Mouse (Mus musculus): ENCODE measurements around the gene Pdss2. TPM values are rescaled to one million over a fixed set of nuclear protein-coding genes. Genes with fewer than 3 reads are reported as not detected.

The Pdss2 gene
- polyA plus RNA-seq, 1 experiment from 2014 or later = 16.5 TPM

GRCm38 (mm10) chr10:43349718-43350117 is 128.4 kb downstream of the Pdss2 start:
- H3K9me3 ChIP-seq (ENCODE audit: control insufficient read depth, low read length) = no peaks in the 10 kb centered on the region
- H3K9ac ChIP-seq (ENCODE audit: low read depth, low read length) = no peak overlapping the region
- H3K4me1 ChIP-seq (ENCODE audit: control insufficient read depth, insufficient read depth, low read length) = no peaks in the 10 kb centered on the region
- WGBS = 59% methylated on average over 2 of the region's 2 CpGs
- no peaks in the 10 kb centered on the region for H3K36me3 ChIP-seq (ENCODE audit: control insufficient read depth, insufficient read depth, low read length)
- no peaks in the 10 kb centered on the region for H3K27me3 ChIP-seq (replicated peaks; ENCODE audit: control insufficient read depth, insufficient read depth, low read length)
- no peak overlapping the region for H3K4me3 ChIP-seq (ENCODE audit: low read length)
- no peak for ATAC-seq
- no peak overlapping the region for H3K4me2 ChIP-seq (ENCODE audit: low read depth, low read length)
- H3K27ac ChIP-seq (ENCODE audit: low read length) = no peak overlapping the region

GRCm38 (mm10) chr10:43357884-43358283 is 136.6 kb downstream of the Pdss2 start:
- Histone ChIP-seq H3K27me3 (replicated peaks; ENCODE audit: control insufficient read depth, insufficient read depth, low read length) (no peaks in the 10 kb centered on the region), H3K36me3 (ENCODE audit: control insufficient read depth, insufficient read depth, low read length) (no peaks in the 10 kb centered on the region), H3K9ac (ENCODE audit: low read depth, low read length) (no peak overlapping the region), H3K4me2 (ENCODE audit: low read depth, low read length) (no peak overlapping the region), H3K4me1 (ENCODE audit: control insufficient read depth, insufficient read depth, low read length) (no peaks in the 10 kb centered on the region), H3K4me3 (ENCODE audit: low read length) (no peak overlapping the region), H3K27ac (ENCODE audit: low read length) (no peak overlapping the region), H3K9me3 (ENCODE audit: control insufficient read depth, low read length) (no peaks in the 10 kb centered on the region)
- ATAC-seq = no peak
- 45% methylated on average over 4 of the region's 4 CpGs for WGBS

GRCm38 (mm10) chr10:43362947-43363346 is 141.7 kb downstream of the Pdss2 start:
- no peaks in the 10 kb centered on the region for H3K9me3 ChIP-seq (ENCODE audit: control insufficient read depth, low read length)
- H3K4me2 ChIP-seq (ENCODE audit: low read depth, low read length) = no peak overlapping the region
- H3K4me3 ChIP-seq (ENCODE audit: low read length) = no peak overlapping the region
- no peaks in the 10 kb centered on the region for H3K36me3 ChIP-seq (ENCODE audit: control insufficient read depth, insufficient read depth, low read length)
- no peaks in the 10 kb centered on the region for H3K4me1 ChIP-seq (ENCODE audit: control insufficient read depth, insufficient read depth, low read length)
- H3K27me3 ChIP-seq (replicated peaks; ENCODE audit: control insufficient read depth, insufficient read depth, low read length) = no peaks in the 10 kb centered on the region
- H3K27ac ChIP-seq (ENCODE audit: low read length) = no peak overlapping the region
- 92% methylated on average over 6 of the region's 6 CpGs for WGBS
- no peak overlapping the region for H3K9ac ChIP-seq (ENCODE audit: low read depth, low read length)
- no peak for ATAC-seq

GRCm38 (mm10) chr10:43363431-43363851 is 142.2 kb downstream of the Pdss2 start:
- H3K4me2 ChIP-seq (ENCODE audit: low read depth, low read length) = no peak overlapping the region
- ATAC-seq = no peak
- H3K27ac ChIP-seq (ENCODE audit: low read length) = no peak overlapping the region
- no peaks in the 10 kb centered on the region for H3K9me3 ChIP-seq (ENCODE audit: control insufficient read depth, low read length)
- no peaks in the 10 kb centered on the region for H3K4me1 ChIP-seq (ENCODE audit: control insufficient read depth, insufficient read depth, low read length)
- WGBS = 91% methylated on average over 5 of the region's 5 CpGs
- H3K4me3 ChIP-seq (ENCODE audit: low read length) = no peak overlapping the region
- no peak overlapping the region for H3K9ac ChIP-seq (ENCODE audit: low read depth, low read length)
- H3K27me3 ChIP-seq (replicated peaks; ENCODE audit: control insufficient read depth, insufficient read depth, low read length) = no peaks in the 10 kb centered on the region
- H3K36me3 ChIP-seq (ENCODE audit: control insufficient read depth, insufficient read depth, low read length) = no peaks in the 10 kb centered on the region

DNA sequence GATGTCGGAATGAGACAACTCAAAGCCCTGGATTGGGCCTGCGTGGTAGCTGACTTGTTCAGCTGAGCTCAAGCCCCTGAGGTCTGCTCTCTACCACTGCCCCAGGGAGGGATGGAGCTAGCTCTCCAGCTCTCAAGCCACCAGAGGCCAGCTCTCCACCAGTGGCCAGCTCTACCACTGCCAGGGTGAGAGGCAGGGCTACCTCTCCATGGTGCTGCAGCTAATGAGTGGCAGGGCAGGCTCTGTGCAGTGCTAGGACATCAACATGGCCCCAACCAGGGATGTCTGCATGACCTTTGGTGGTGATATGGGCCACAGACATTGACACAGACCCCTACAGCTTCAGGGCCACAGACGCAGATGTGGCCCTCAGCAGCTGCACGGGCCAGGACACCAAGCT is 144.6 kb downstream of the Pdss2 start:
- ATAC-seq = no peak
- no peaks in the 10 kb centered on the region for H3K36me3 ChIP-seq (ENCODE audit: control insufficient read depth, insufficient read depth, low read length)
- 88% methylated on average over 4 of the region's 4 CpGs for WGBS

GRCm38 (mm10) chr10:43368611-43369010 is 147.3 kb downstream of the Pdss2 start:
- 90% methylated on average over 5 of the region's 5 CpGs for WGBS
- H3K9ac ChIP-seq (ENCODE audit: low read depth, low read length) = no peak overlapping the region
- ATAC-seq = no peak
- no peaks in the 10 kb centered on the region for H3K4me1 ChIP-seq (ENCODE audit: control insufficient read depth, insufficient read depth, low read length)
- H3K4me2 ChIP-seq (ENCODE audit: low read depth, low read length) = no peak overlapping the region
- no peak overlapping the region for H3K4me3 ChIP-seq (ENCODE audit: low read length)
- no peak overlapping the region for H3K27ac ChIP-seq (ENCODE audit: low read length)
- H3K9me3 ChIP-seq (ENCODE audit: control insufficient read depth, low read length) = no peaks in the 10 kb centered on the region
- H3K27me3 ChIP-seq (replicated peaks; ENCODE audit: control insufficient read depth, insufficient read depth, low read length) = no peaks in the 10 kb centered on the region
- no peaks in the 10 kb centered on the region for H3K36me3 ChIP-seq (ENCODE audit: control insufficient read depth, insufficient read depth, low read length)

More for the DNA sequence above, 144.6 kb downstream of the Pdss2 start:
- no peaks in the 10 kb centered on the region for H3K27me3 ChIP-seq (replicated peaks; ENCODE audit: control insufficient read depth, insufficient read depth, low read length)
- H3K9ac ChIP-seq (ENCODE audit: low read depth, low read length) = no peak overlapping the region
- no peak overlapping the region for H3K4me2 ChIP-seq (ENCODE audit: low read depth, low read length)
- H3K4me1 ChIP-seq (ENCODE audit: control insufficient read depth, insufficient read depth, low read length) = no peaks in the 10 kb centered on the region
- H3K4me3 ChIP-seq (ENCODE audit: low read length) = no peak overlapping the region
- no peaks in the 10 kb centered on the region for H3K9me3 ChIP-seq (ENCODE audit: control insufficient read depth, low read length)
- no peak overlapping the region for H3K27ac ChIP-seq (ENCODE audit: low read length)

DNA sequence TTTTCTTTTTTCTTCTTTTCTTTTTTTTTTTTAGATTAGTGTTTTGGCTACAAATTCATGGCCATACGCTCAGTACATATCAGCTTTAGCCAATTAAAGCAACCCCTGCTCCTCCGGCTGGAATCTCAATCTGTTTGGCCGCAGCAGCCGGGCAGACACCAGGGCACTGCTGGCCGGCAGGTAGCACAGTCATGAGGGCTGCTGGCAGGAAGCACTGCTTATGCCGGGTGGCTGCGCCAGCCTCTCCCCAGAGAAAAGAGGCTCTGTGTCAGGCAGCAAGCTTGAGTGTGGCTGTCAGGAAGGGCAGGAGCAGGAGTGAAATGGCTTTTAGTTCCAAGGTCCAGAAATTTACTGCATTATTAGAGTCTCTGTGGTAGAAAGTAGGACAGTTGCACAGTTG is 151.0 kb downstream of the Pdss2 start:
- 75% methylated on average over 7 of the region's 7 CpGs for WGBS
- ATAC-seq = no peak

DNA sequence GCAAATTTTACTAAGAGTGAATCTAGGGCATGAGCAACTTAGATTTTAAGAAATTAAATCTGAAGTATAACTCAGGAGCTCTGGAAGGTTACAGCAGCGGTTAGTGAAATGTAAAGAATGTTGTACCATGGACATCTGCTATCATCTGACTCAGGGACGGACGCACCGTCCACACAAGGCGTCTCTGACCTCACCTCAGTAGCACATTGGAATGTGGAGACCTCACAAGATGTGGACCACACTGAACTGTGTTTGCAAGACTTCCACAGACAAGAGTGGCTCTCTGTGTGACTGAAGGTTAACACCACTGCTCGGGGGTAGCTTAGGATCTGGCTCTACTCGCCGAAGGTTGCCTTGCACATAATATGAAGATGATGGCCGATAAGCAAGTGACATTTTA is 151.7 kb downstream of the Pdss2 start:
- Histone ChIP-seq H3K4me2 (ENCODE audit: low read depth, low read length) (no peak overlapping the region), H3K9ac (ENCODE audit: low read depth, low read length) (no peak overlapping the region), H3K4me3 (ENCODE audit: low read length) (no peak overlapping the region), H3K36me3 (ENCODE audit: control insufficient read depth, insufficient read depth, low read length) (no peaks in the 10 kb centered on the region), H3K27ac (ENCODE audit: low read length) (no peak overlapping the region), H3K27me3 (replicated peaks; ENCODE audit: control insufficient read depth, insufficient read depth, low read length) (no peaks in the 10 kb centered on the region), H3K4me1 (ENCODE audit: control insufficient read depth, insufficient read depth, low read length) (no peaks in the 10 kb centered on the region), H3K9me3 (ENCODE audit: control insufficient read depth, low read length) (no peaks in the 10 kb centered on the region)
- ATAC-seq = no peak
- WGBS = 82% methylated on average over 9 of the region's 9 CpGs

More for the DNA sequence above, 151.0 kb downstream of the Pdss2 start:
- H3K27me3 ChIP-seq (replicated peaks; ENCODE audit: control insufficient read depth, insufficient read depth, low read length) = no peaks in the 10 kb centered on the region
- no peaks in the 10 kb centered on the region for H3K4me1 ChIP-seq (ENCODE audit: control insufficient read depth, insufficient read depth, low read length)
- no peak overlapping the region for H3K9ac ChIP-seq (ENCODE audit: low read depth, low read length)
- H3K27ac ChIP-seq (ENCODE audit: low read length) = no peak overlapping the region
- no peak overlapping the region for H3K4me3 ChIP-seq (ENCODE audit: low read length)
- H3K36me3 ChIP-seq (ENCODE audit: control insufficient read depth, insufficient read depth, low read length) = no peaks in the 10 kb centered on the region
- H3K9me3 ChIP-seq (ENCODE audit: control insufficient read depth, low read length) = no peaks in the 10 kb centered on the region
- no peak overlapping the region for H3K4me2 ChIP-seq (ENCODE audit: low read depth, low read length)

DNA sequence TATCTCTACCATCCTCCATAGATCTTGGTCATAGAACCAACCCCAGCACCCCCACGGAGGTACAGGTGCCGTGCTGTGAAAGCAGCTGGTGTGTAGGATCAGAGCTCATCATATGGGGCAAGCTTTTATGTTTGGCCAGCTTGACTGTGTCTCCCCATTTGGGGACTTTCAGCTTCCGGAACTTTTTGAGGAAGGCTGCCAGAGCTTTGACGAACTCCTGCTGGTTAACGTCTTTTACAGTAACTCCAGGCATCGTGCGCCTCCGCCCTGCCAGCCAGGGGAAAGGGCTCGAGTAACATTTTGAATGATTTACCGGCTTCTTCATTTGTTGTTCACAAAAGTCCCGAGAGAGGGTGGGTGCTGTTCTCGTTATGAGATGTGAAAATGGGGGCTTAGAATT is 152.4 kb downstream of the Pdss2 start:
- ATAC-seq = no peak
- Histone ChIP-seq H3K9me3 (ENCODE audit: control insufficient read depth, low read length) (no peaks in the 10 kb centered on the region), H3K27ac (ENCODE audit: low read length) (no peak overlapping the region), H3K4me3 (ENCODE audit: low read length) (no peak overlapping the region), H3K9ac (ENCODE audit: low read depth, low read length) (no peak overlapping the region), H3K4me2 (ENCODE audit: low read depth, low read length) (no peak overlapping the region), H3K36me3 (ENCODE audit: control insufficient read depth, insufficient read depth, low read length) (no peaks in the 10 kb centered on the region), H3K27me3 (replicated peaks; ENCODE audit: control insufficient read depth, insufficient read depth, low read length) (no peaks in the 10 kb centered on the region), H3K4me1 (ENCODE audit: control insufficient read depth, insufficient read depth, low read length) (no peaks in the 10 kb centered on the region)
- 68% methylated on average over 12 of the region's 12 CpGs for WGBS

DNA sequence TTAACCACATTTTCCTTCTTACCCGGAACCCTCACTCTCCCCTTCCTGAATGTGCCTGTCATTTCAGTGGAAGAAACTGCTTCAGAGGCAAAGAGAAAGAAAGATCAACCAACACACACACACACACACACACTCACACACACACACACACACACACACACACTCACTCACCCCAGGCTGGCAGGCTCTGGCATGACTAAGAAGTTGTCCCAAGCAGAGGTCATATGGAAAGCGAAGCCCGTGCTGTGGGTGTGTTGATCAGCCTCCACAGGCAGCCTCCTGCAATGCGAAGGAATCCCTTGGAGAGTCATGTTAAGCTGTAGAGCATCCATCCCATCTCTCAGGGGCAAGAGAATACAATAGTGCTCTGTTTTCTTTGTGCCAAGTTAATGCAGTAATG is 154.0 kb downstream of the Pdss2 start:
- H3K4me1 ChIP-seq (ENCODE audit: control insufficient read depth, insufficient read depth, low read length) = peaks cover 3% of the 10 kb centered on the region; the same call in 1 of the 2 replicates
- ATAC-seq = no peak
- no peak overlapping the region for H3K4me2 ChIP-seq (ENCODE audit: low read depth, low read length)
- H3K9ac ChIP-seq (ENCODE audit: low read depth, low read length) = no peak overlapping the region
- H3K9me3 ChIP-seq (ENCODE audit: control insufficient read depth, low read length) = no peaks in the 10 kb centered on the region
- no peak overlapping the region for H3K4me3 ChIP-seq (ENCODE audit: low read length)
- H3K27me3 ChIP-seq (replicated peaks; ENCODE audit: control insufficient read depth, insufficient read depth, low read length) = no peaks in the 10 kb centered on the region
- 85% methylated on average over 4 of the region's 4 CpGs for WGBS
- H3K27ac ChIP-seq (ENCODE audit: low read length) = no peak overlapping the region
- H3K36me3 ChIP-seq (ENCODE audit: control insufficient read depth, insufficient read depth, low read length) = no peaks in the 10 kb centered on the region

Measured in intestine, embryonic 16.5 days (tissue).